Mouse (Mus musculus) neural tube, embryonic 13.5 days (tissue): ENCODE results near the gene Rsph10b. TPM values are rescaled to one million over a fixed set of nuclear protein-coding genes. Genes with fewer than 3 reads are reported as not detected.
A peak's percentile ranks its signal among the peaks of the same experiment; 100 is the strongest.

Experiments
- ATAC-seq: fragments of 200-750 bp; cut with Nextera tagmentation; 2 replicates; pipeline ENCODE4 v1.8.0; 2017; ENCODE audit warnings: low read depth, mild to moderate bottlenecking, moderate TSS enrichment, moderate library complexity
- H3K27ac ChIP-seq: fragments of 300-500 bp; sonication (generic); replicated peaks from 2 replicates; pipeline ENCODE4 v1.5.1; 2015; ENCODE audit warnings: moderate library complexity, mild to moderate bottlenecking, inconsistent platforms
- H3K27me3 ChIP-seq: fragments of 300-500 bp; sonication (generic); 2 replicates; pipeline ENCODE4 v1.6.1; 2015; ENCODE audit warnings: mild to moderate bottlenecking, inconsistent platforms
- H3K36me3 ChIP-seq: fragments of 300-500 bp; sonication (generic); 2 replicates; pipeline ENCODE4 v1.6.1; 2015; ENCODE audit warnings: mild to moderate bottlenecking, inconsistent platforms
- H3K4me1 ChIP-seq: fragments of 300-500 bp; sonication (generic); replicated peaks from 2 replicates; pipeline ENCODE4 v1.6.1; 2015; ENCODE audit warnings: inconsistent platforms
- H3K4me2 ChIP-seq: fragments of 300-500 bp; sonication (generic); 2 replicates; pipeline ENCODE4 v1.6.1; 2015; ENCODE audit warnings: inconsistent platforms, mild to moderate bottlenecking, moderate library complexity
- H3K4me3 ChIP-seq: fragments of 300-500 bp; sonication (generic); 2 replicates; pipeline ENCODE4 v1.5.1; 2015; ENCODE audit warnings: mild to moderate bottlenecking, inconsistent platforms
- H3K9ac ChIP-seq: fragments of 300-500 bp; sonication (generic); 2 replicates; pipeline ENCODE4 v1.6.1; 2015; ENCODE audit warnings: moderate library complexity, mild to moderate bottlenecking, inconsistent platforms
- H3K9me3 ChIP-seq: fragments of 300-500 bp; sonication (generic); 2 replicates; pipeline ENCODE4 v1.6.1; 2016; ENCODE audit warnings: inconsistent platforms
- whole genome bisulfite sequencing: fragments of 180-500 bp; shearing (Covaris S2); methylation state at CpG from one replicate; pipeline ENCODE4 v1.1.7; 2015; 5-methylcytosine and 5-hydroxymethylcytosine counted together
- polyA plus RNA-seq: library from polyadenylated mRNA; unstranded; fragments of >200 nt; fragmentation: Nextera tagmentation; extraction: Ambion mirVana; gene quantifications from 2 replicates; pipeline ENCODE4 v1.2.1, GENCODE M21; 2015

The Rsph10b gene
- polyA plus RNA-seq, 1 experiment from 2014 or later, result 2.9 TPM

GRCm38 (mm10) chr5:143976726-143977431, 44.0 kb downstream of the Rsph10b start:
- Histone ChIP-seq H3K9ac (no peak overlapping the region), H3K36me3 (no peaks in the 10 kb centered on the region), H3K9me3 (no peaks in the 10 kb centered on the region), H3K4me3 (no peak overlapping the region), H3K27ac (no peak overlapping the region), H3K27me3 (no peaks in the 10 kb centered on the region), H3K4me1 (peaks cover 4% of the 10 kb centered on the region; the same call in 1 of the 2 replicates), H3K4me2 (no peak overlapping the region)
- 82% methylated on average over 16 of the region's 16 CpGs for WGBS
- ATAC-seq, result no peak

DNA sequence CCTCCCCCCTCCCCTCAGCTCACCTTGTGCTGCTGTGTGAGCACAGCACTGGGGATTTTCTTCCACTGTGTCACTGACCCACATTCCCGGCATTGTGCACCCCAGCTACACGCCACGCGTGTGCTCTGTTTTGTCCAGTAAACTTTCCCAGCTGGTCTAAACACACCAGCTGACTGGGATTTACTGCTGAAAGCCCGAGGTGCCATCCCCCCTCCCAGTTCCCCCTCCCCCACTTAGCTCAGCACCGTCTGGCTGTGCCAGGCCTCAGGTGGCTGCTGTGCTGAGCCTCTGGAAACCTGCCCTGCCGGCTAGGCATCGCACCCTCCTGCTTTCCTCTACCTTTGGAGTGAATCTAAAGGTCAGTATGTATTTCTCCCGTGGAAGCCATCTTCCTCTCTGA, 48.0 kb downstream of the Rsph10b start:
- 0 out of 2 replicates have a peak overlapping the region, but pooled peaks have one; percentile 6 for H3K27ac ChIP-seq
- no peaks in the 10 kb centered on the region for H3K9me3 ChIP-seq
- peaks cover 4% of the 10 kb centered on the region; the same call in 1 of the 2 replicates for H3K4me1 ChIP-seq
- 15% methylated on average over 9 of the region's 9 CpGs for WGBS
- no peak overlapping the region for H3K4me2 ChIP-seq
- no peaks in the 10 kb centered on the region for H3K27me3 ChIP-seq
- H3K36me3 ChIP-seq, result peaks cover 20% of the 10 kb centered on the region
- peak; percentile 69 for ATAC-seq
- H3K4me3 ChIP-seq, result no peak overlapping the region
- H3K9ac ChIP-seq, result no peak overlapping the region

DNA sequence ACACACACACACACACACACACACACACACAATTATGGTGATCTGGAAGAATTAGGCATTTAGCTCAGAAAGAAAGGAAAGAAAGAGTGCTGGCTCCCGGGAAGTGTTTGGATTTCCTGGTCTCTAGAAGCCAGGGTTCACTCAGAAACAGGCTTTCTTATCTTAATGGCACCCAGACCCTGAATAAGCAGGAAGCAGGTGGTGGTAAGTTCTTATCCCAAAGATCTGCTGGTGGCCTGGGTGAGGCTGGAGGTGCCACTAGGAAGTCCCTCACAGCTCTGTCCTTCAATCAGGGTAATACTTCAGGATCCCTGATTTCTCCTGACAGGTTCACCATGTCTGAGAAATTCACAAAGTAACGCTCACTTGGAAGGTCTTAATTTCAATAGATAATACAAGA, 49.5 kb downstream of the Rsph10b start:
- no peak overlapping the region for H3K9ac ChIP-seq
- 85% methylated on average over 2 of the region's 2 CpGs for WGBS
- no peaks in the 10 kb centered on the region for H3K27me3 ChIP-seq
- H3K36me3 ChIP-seq, result peaks cover 35% of the 10 kb centered on the region
- no peaks in the 10 kb centered on the region for H3K9me3 ChIP-seq
- H3K4me2 ChIP-seq, result no peak overlapping the region
- ATAC-seq, result no peak
- H3K4me3 ChIP-seq, result no peak overlapping the region
- H3K27ac ChIP-seq, result no peak overlapping the region
- H3K4me1 ChIP-seq, result peaks cover 4% of the 10 kb centered on the region; the same call in 1 of the 2 replicates

DNA sequence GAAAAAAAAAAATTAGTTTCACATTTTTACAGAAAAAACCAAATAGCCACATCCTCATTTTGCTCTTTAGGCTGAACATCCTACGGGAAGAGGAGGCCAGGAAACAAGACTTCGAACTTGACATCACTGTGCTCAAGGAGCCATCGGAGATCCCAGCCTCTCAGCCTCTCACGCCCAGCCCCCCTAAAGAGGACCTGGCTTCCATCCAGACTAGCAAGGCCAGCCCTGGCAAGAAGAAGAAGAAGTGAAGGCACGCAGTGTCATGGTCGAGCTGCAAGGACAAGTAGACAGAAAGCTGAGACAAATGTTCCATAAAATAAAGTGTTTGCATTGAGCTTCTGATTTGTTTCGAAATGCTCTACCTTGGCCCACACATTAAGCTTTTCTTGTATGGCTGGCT, 52.5 kb downstream of the Rsph10b start:
- Histone ChIP-seq H3K27me3 (no peaks in the 10 kb centered on the region), H3K27ac (no peak overlapping the region), H3K4me3 (no peak overlapping the region), H3K36me3 (peaks cover 65% of the 10 kb centered on the region), H3K4me2 (no peak overlapping the region), H3K4me1 (peaks cover 14% of the 10 kb centered on the region; the same call in 1 of the 2 replicates), H3K9me3 (no peaks in the 10 kb centered on the region), H3K9ac (no peak overlapping the region)
- ATAC-seq, result no peak
- 89% methylated on average over 7 of the region's 7 CpGs for WGBS

- peaks cover 9% of the 10 kb centered on the region; the same call in 1 of the 2 replicates for H3K4me1 ChIP-seq
- no peak overlapping the region for H3K4me2 ChIP-seq
- H3K4me3 ChIP-seq, result no peak overlapping the region
- no peak for ATAC-seq
- H3K27me3 ChIP-seq, result no peaks in the 10 kb centered on the region
- H3K9ac ChIP-seq, result no peak overlapping the region
- WGBS, result 94% methylated on average over 3 of the region's 3 CpGs
- H3K27ac ChIP-seq, result no peak overlapping the region
- peaks cover 87% of the 10 kb centered on the region for H3K36me3 ChIP-seq
- H3K9me3 ChIP-seq, result no peaks in the 10 kb centered on the region
These were observed 54.8 kb downstream of the Rsph10b start for GRCm38 (mm10) chr5:143987596-143987995.

DNA sequence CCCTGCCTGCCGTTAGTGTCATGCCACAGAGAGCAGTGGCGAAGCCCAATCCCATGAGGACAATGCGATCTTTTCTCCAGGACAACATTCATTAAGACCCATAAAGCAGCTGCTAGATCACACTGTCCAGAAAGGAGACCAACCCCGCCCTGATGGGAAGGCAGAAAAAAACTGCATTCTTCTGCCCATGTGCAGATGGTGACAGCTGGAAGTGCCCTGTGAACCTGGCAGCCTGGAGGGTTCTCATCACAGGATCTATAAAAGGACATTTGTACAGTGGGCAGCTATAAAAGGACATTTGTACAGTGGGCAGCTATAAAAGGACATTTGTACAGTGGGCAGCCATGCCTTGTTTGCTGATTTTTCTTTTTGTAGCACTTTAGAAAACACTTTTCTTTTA, 56.2 kb downstream of the Rsph10b start:
- WGBS, result 57% methylated on average over 4 of the region's 4 CpGs
- Histone ChIP-seq H3K36me3 (peaks cover 99% of the 10 kb centered on the region), H3K4me1 (peaks cover 9% of the 10 kb centered on the region; the same call in 1 of the 2 replicates), H3K9me3 (no peaks in the 10 kb centered on the region), H3K4me2 (no peak overlapping the region), H3K9ac (no peak overlapping the region), H3K27ac (peak overlapping the region; percentile 54), H3K27me3 (no peaks in the 10 kb centered on the region), H3K4me3 (no peak overlapping the region)
- no peak; the same call in 1 of the 2 replicates for ATAC-seq

- Histone ChIP-seq H3K36me3 (peaks cover 99% of the 10 kb centered on the region), H3K27ac (0 out of 2 replicates have a peak overlapping the region, but pooled peaks have one; percentile 54), H3K9ac (no peak overlapping the region), H3K4me3 (no peak overlapping the region), H3K9me3 (no peaks in the 10 kb centered on the region), H3K4me2 (no peak overlapping the region), H3K27me3 (no peaks in the 10 kb centered on the region), H3K4me1 (peaks cover 9% of the 10 kb centered on the region; the same call in 1 of the 2 replicates)
- no peak for ATAC-seq
- 76% methylated on average over 11 of the region's 11 CpGs for WGBS
These were observed 57.3 kb downstream of the Rsph10b start for GRCm38 (mm10) chr5:143990086-143990485.

DNA sequence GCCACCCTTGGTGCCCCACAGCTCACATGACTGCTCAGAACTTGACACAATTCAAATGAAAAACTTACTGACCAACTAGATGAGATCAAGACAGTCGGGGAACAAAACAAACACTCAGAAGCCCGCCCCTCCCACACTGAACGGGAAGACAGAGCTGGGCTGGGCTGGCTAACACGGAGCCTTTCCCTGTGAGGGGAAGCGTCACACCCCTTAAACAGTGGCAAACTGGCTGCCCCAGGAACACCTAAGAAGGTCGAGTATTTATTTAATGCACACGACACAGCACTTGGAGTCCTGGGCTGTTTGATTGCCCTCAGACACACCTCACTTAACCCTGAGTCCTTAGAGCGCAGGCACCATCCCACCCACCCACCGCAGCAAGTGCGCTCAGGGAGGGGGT, 59.8 kb downstream of the Rsph10b start:
- no peak for ATAC-seq
- H3K27me3 ChIP-seq, result no peaks in the 10 kb centered on the region
- H3K9me3 ChIP-seq, result no peaks in the 10 kb centered on the region
- WGBS, result 90% methylated on average over 10 of the region's 10 CpGs
- H3K4me3 ChIP-seq, result no peak overlapping the region
- no peak overlapping the region for H3K9ac ChIP-seq
- no peak overlapping the region for H3K4me2 ChIP-seq
- no peak overlapping the region for H3K27ac ChIP-seq
- H3K4me1 ChIP-seq, result peaks cover 9% of the 10 kb centered on the region; the same call in 1 of the 2 replicates
- H3K36me3 ChIP-seq, result peaks cover 100% of the 10 kb centered on the region

DNA sequence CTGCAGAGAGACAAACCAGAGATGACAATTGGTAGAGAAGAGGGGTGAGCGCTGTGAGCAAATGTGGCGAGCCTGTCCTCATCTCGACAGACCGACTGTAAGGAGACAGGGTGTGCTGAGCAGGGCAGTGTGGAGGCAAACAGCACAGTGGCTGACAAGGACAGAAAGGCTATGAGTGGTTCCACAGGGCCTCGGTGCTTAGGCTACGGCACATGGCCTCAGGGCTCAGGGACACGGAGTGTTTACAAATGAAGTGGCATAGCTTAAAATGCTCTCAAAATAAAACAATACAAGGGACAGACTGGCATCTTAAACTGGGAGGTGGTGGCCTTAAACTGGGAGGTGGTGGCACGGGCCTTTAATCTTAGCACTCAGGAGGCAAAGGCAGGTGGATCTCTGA, 60.4 kb downstream of the Rsph10b start:
- Histone ChIP-seq H3K36me3 (peaks cover 100% of the 10 kb centered on the region), H3K4me2 (no peak overlapping the region), H3K27me3 (no peaks in the 10 kb centered on the region), H3K9me3 (no peaks in the 10 kb centered on the region), H3K4me3 (no peak overlapping the region), H3K27ac (no peak overlapping the region), H3K4me1 (peaks cover 9% of the 10 kb centered on the region; the same call in 1 of the 2 replicates), H3K9ac (no peak overlapping the region)
- ATAC-seq, result no peak
- 89% methylated on average over 8 of the region's 8 CpGs for WGBS

- no peak for ATAC-seq
- 96% methylated on average over 5 of the region's 5 CpGs for WGBS
- Histone ChIP-seq H3K27ac (no peak overlapping the region), H3K4me1 (peaks cover 9% of the 10 kb centered on the region; the same call in 1 of the 2 replicates), H3K4me3 (no peak overlapping the region), H3K9ac (no peak overlapping the region), H3K9me3 (no peaks in the 10 kb centered on the region), H3K36me3 (peaks cover 100% of the 10 kb centered on the region), H3K27me3 (no peaks in the 10 kb centered on the region), H3K4me2 (no peak overlapping the region)
These were observed 61.0 kb downstream of the Rsph10b start for GRCm38 (mm10) chr5:143993849-143994248.

DNA sequence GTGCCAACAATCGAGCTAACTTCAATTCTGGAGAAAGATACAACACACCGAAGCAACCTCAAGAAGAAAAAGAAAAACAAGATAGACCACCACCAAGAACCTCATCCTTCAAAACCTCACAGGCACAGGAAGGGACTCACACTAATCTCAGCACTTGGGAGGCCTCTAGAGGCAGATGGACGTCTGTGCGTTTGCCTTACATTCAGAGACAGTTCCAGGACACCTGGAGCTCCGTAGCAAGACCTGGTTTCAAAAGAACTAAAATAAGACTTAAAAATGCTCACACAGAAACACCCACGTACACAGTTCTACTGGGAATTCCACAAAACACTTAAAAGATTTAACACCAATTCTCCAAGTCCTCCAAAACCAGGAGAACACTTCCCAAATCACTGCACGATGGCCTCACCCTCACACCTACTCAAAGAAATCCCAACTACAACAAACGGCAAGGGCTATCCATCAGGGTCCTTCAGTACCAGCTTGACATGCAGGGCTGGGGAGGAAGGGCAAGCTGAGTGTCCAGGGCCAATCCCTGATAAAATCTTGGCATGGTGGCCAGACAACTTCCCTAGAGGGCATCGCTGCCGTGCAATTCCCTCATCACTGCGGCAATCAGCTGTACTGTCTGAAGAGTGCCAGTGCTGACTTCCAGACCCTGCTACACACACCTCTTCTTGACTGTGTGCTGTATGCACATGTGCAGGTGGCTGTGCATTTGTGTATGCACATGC, 62.0 kb downstream of the Rsph10b start:
- Histone ChIP-seq H3K36me3 (peaks cover 100% of the 10 kb centered on the region), H3K9ac (no peak overlapping the region), H3K27me3 (no peaks in the 10 kb centered on the region), H3K4me3 (no peak overlapping the region), H3K27ac (no peak overlapping the region), H3K4me1 (peaks cover 4% of the 10 kb centered on the region; the same call in 1 of the 2 replicates), H3K9me3 (no peaks in the 10 kb centered on the region), H3K4me2 (no peak overlapping the region)
- WGBS, result 69% methylated on average over 11 of the region's 11 CpGs
- no peak for ATAC-seq

GRCm38 (mm10) chr5:143999409-143999808, 66.6 kb downstream of the Rsph10b start:
- no peak overlapping the region for H3K27ac ChIP-seq
- no peak overlapping the region for H3K4me3 ChIP-seq
- no peaks in the 10 kb centered on the region for H3K27me3 ChIP-seq
- peaks cover 99% of the 10 kb centered on the region for H3K36me3 ChIP-seq
- no peaks in the 10 kb centered on the region for H3K9me3 ChIP-seq
- no peaks in the 10 kb centered on the region for H3K4me1 ChIP-seq
- no peak for ATAC-seq
- H3K9ac ChIP-seq, result no peak overlapping the region
- no peak overlapping the region for H3K4me2 ChIP-seq
- WGBS, result 86% methylated on average over 1 of the region's 1 CpGs
